Mouse (Mus musculus) heart, embryonic 13.5 days (tissue): ENCODE results near the gene Plcl1. TPM values are rescaled to one million over a fixed set of nuclear protein-coding genes. Genes with fewer than 3 reads are reported as not detected.

Source experiments
- ATAC-seq: fragments of 200-750 bp; cut with Nextera tagmentation; 2 replicates; pipeline ENCODE4 v1.8.0; 2017; ENCODE audit warnings: moderate TSS enrichment; ENCODE audit not compliant: insufficient number of reproducible peaks, low FRiP score, low TSS enrichment; ENCODE audit errors: extremely low read depth
- H3K27ac ChIP-seq: fragments of 300-500 bp; sonication (generic); replicated peaks from 2 replicates; pipeline ENCODE4 v1.5.1; 2015; ENCODE audit warnings: moderate library complexity, mild to moderate bottlenecking, inconsistent platforms
- H3K27me3 ChIP-seq: fragments of 300-500 bp; sonication (generic); replicated peaks from 2 replicates; pipeline ENCODE4 v1.6.1; 2015; ENCODE audit warnings: mild to moderate bottlenecking, inconsistent platforms
- H3K36me3 ChIP-seq: fragments of 300-500 bp; sonication (generic); 2 replicates; pipeline ENCODE4 v1.6.1; 2015; ENCODE audit warnings: mild to moderate bottlenecking, inconsistent platforms
- H3K4me1 ChIP-seq: fragments of 300-500 bp; sonication (generic); 2 replicates; pipeline ENCODE4 v1.6.1; 2015; ENCODE audit warnings: inconsistent platforms
- H3K4me2 ChIP-seq: fragments of 300-500 bp; sonication (generic); 2 replicates; pipeline ENCODE4 v1.6.1; 2015; ENCODE audit warnings: inconsistent platforms, mild to moderate bottlenecking, moderate library complexity
- H3K4me3 ChIP-seq: fragments of 300-500 bp; sonication (generic); 2 replicates; pipeline ENCODE4 v1.5.1; 2015; ENCODE audit warnings: moderate library complexity, mild to moderate bottlenecking, inconsistent platforms
- H3K9ac ChIP-seq: fragments of 300-500 bp; sonication (generic); 2 replicates; pipeline ENCODE4 v1.6.1; 2015; ENCODE audit warnings: inconsistent platforms, mild to moderate bottlenecking, moderate library complexity
- H3K9me3 ChIP-seq: fragments of 300-500 bp; sonication (generic); 2 replicates; pipeline ENCODE4 v1.6.1; 2016; ENCODE audit warnings: inconsistent platforms
- WGBS: fragments of 180-500 bp; shearing (Covaris S2); methylation state at CpG from one replicate; pipeline ENCODE4 v1.1.7; 2015; ENCODE audit warnings: mixed read lengths; 5-methylcytosine and 5-hydroxymethylcytosine counted together
- polyA plus RNA-seq: library from polyadenylated mRNA; unstranded; fragments of >200 nt; fragmentation: Nextera tagmentation; extraction: Ambion mirVana; gene quantifications from 2 replicates; pipeline ENCODE4 v1.2.1, GENCODE M21; 2015

The Plcl1 gene
- polyA plus RNA-seq, 1 experiment from 2014 or later: 0.67 TPM

- Histone ChIP-seq H3K9ac (no peak overlapping the region), H3K4me3 (no peak overlapping the region), H3K4me1 (peaks cover 6% of the 10 kb centered on the region), H3K36me3 (no peaks in the 10 kb centered on the region), H3K27me3 (0 out of 2 replicates have a peak, but pooled peaks cover 2% of the 10 kb centered on the region), H3K9me3 (no peaks in the 10 kb centered on the region), H3K4me2 (no peak overlapping the region), H3K27ac (no peak overlapping the region)
- no peak for ATAC-seq
- 42% methylated on average over 5 of the region's 5 CpGs for WGBS
These were observed 261.1 kb downstream of the Plcl1 start for GRCm38 (mm10) chr1:55666798-55667197.

GRCm38 (mm10) chr1:55668622-55669237, 263.0 kb downstream of the Plcl1 start:
- Histone ChIP-seq H3K4me3 (no peak overlapping the region), H3K27me3 (0 out of 2 replicates have a peak, but pooled peaks cover 2% of the 10 kb centered on the region), H3K27ac (no peak overlapping the region), H3K9ac (no peak overlapping the region), H3K36me3 (no peaks in the 10 kb centered on the region), H3K4me1 (peaks cover 6% of the 10 kb centered on the region), H3K9me3 (no peaks in the 10 kb centered on the region), H3K4me2 (no peak overlapping the region)
- ATAC-seq: no peak
- 66% methylated on average over 4 of the region's 4 CpGs for WGBS

GRCm38 (mm10) chr1:55682676-55683075, 277.0 kb downstream of the Plcl1 start:
- Histone ChIP-seq H3K27ac (no peak overlapping the region), H3K9ac (no peak overlapping the region), H3K4me1 (0 out of 2 replicates have a peak, but pooled peaks cover 4% of the 10 kb centered on the region), H3K4me2 (no peak overlapping the region), H3K36me3 (no peaks in the 10 kb centered on the region), H3K27me3 (no peaks in the 10 kb centered on the region), H3K4me3 (no peak overlapping the region), H3K9me3 (no peaks in the 10 kb centered on the region)
- WGBS: 81% methylated on average over 3 of the region's 3 CpGs
- no peak for ATAC-seq

GRCm38 (mm10) chr1:55686261-55686660, 280.5 kb downstream of the Plcl1 start:
- Histone ChIP-seq H3K27ac (no peak overlapping the region), H3K4me3 (no peak overlapping the region), H3K9ac (no peak overlapping the region), H3K36me3 (no peaks in the 10 kb centered on the region), H3K4me2 (no peak overlapping the region), H3K4me1 (no peaks in the 10 kb centered on the region; the same call in 1 of the 2 replicates), H3K9me3 (no peaks in the 10 kb centered on the region), H3K27me3 (no peaks in the 10 kb centered on the region)
- no peak for ATAC-seq
- WGBS: 75% methylated on average over 5 of the region's 5 CpGs

- no peak overlapping the region for H3K27ac ChIP-seq
- H3K9me3 ChIP-seq: no peaks in the 10 kb centered on the region
- no peak overlapping the region for H3K9ac ChIP-seq
These were observed 288.0 kb downstream of the Plcl1 start for GRCm38 (mm10) chr1:55693636-55694220.

GRCm38 (mm10) chr1:55696206-55696605, 290.5 kb downstream of the Plcl1 start:
- H3K27ac ChIP-seq: no peak overlapping the region
- ATAC-seq: no peak
- WGBS: 85% methylated on average over 5 of the region's 5 CpGs

More at GRCm38 (mm10) chr1:55693636-55694220, 288.0 kb downstream of the Plcl1 start:
- Histone ChIP-seq H3K4me1 (no peaks in the 10 kb centered on the region), H3K4me2 (no peak overlapping the region), H3K36me3 (no peaks in the 10 kb centered on the region), H3K4me3 (no peak overlapping the region), H3K27me3 (no peaks in the 10 kb centered on the region)
- ATAC-seq: no peak
- 66% methylated on average over 10 of the region's 10 CpGs for WGBS

GRCm38 (mm10) chr1:55699393-55699970, 293.8 kb downstream of the Plcl1 start:
- Histone ChIP-seq H3K27ac (no peak overlapping the region), H3K9ac (no peak overlapping the region), H3K9me3 (no peaks in the 10 kb centered on the region), H3K36me3 (no peaks in the 10 kb centered on the region), H3K4me1 (no peaks in the 10 kb centered on the region), H3K27me3 (no peaks in the 10 kb centered on the region), H3K4me3 (no peak overlapping the region), H3K4me2 (no peak overlapping the region)
- WGBS: 73% methylated on average over 3 of the region's 3 CpGs
- no peak for ATAC-seq

More at GRCm38 (mm10) chr1:55696206-55696605, 290.5 kb downstream of the Plcl1 start:
- no peak overlapping the region for H3K4me2 ChIP-seq
- H3K4me3 ChIP-seq: no peak overlapping the region
- H3K4me1 ChIP-seq: no peaks in the 10 kb centered on the region
- H3K27me3 ChIP-seq: no peaks in the 10 kb centered on the region
- no peak overlapping the region for H3K9ac ChIP-seq
- no peaks in the 10 kb centered on the region for H3K9me3 ChIP-seq
- H3K36me3 ChIP-seq: no peaks in the 10 kb centered on the region

GRCm38 (mm10) chr1:55700016-55700415, 294.3 kb downstream of the Plcl1 start:
- Histone ChIP-seq H3K27me3 (no peaks in the 10 kb centered on the region), H3K27ac (no peak overlapping the region), H3K9me3 (no peaks in the 10 kb centered on the region), H3K4me2 (no peak overlapping the region), H3K4me3 (no peak overlapping the region), H3K4me1 (no peaks in the 10 kb centered on the region), H3K36me3 (no peaks in the 10 kb centered on the region), H3K9ac (no peak overlapping the region)
- no peak for ATAC-seq
- 87% methylated on average over 1 of the region's 1 CpGs for WGBS

- Histone ChIP-seq H3K9ac (no peak overlapping the region), H3K4me1 (no peaks in the 10 kb centered on the region), H3K27ac (no peak overlapping the region), H3K36me3 (no peaks in the 10 kb centered on the region), H3K4me3 (no peak overlapping the region), H3K27me3 (no peaks in the 10 kb centered on the region), H3K4me2 (no peak overlapping the region), H3K9me3 (no peaks in the 10 kb centered on the region)
- ATAC-seq: no peak
- WGBS: 64% methylated on average over 6 of the region's 6 CpGs
These were observed 295.0 kb downstream of the Plcl1 start for GRCm38 (mm10) chr1:55700726-55701125.

GRCm38 (mm10) chr1:55701601-55702000, 295.9 kb downstream of the Plcl1 start:
- ATAC-seq: no peak
- H3K4me2 ChIP-seq: no peak overlapping the region
- H3K9me3 ChIP-seq: no peaks in the 10 kb centered on the region
- no peaks in the 10 kb centered on the region for H3K4me1 ChIP-seq
- H3K27ac ChIP-seq: no peak overlapping the region
- no peak overlapping the region for H3K4me3 ChIP-seq
- no peak overlapping the region for H3K9ac ChIP-seq
- 78% methylated on average over 6 of the region's 6 CpGs for WGBS
- no peaks in the 10 kb centered on the region for H3K36me3 ChIP-seq
- H3K27me3 ChIP-seq: no peaks in the 10 kb centered on the region

GRCm38 (mm10) chr1:55702106-55702505, 296.4 kb downstream of the Plcl1 start:
- no peak overlapping the region for H3K4me3 ChIP-seq
- H3K4me2 ChIP-seq: no peak overlapping the region
- no peak overlapping the region for H3K9ac ChIP-seq
- no peak for ATAC-seq
- no peaks in the 10 kb centered on the region for H3K4me1 ChIP-seq
- no peaks in the 10 kb centered on the region for H3K27me3 ChIP-seq
- no peaks in the 10 kb centered on the region for H3K9me3 ChIP-seq
- H3K27ac ChIP-seq: no peak overlapping the region
- no peaks in the 10 kb centered on the region for H3K36me3 ChIP-seq
- 45% methylated on average over 3 of the region's 3 CpGs for WGBS

- Histone ChIP-seq H3K27me3 (no peaks in the 10 kb centered on the region), H3K9me3 (no peaks in the 10 kb centered on the region), H3K4me2 (no peak overlapping the region), H3K4me3 (no peak overlapping the region), H3K27ac (no peak overlapping the region), H3K9ac (no peak overlapping the region), H3K36me3 (no peaks in the 10 kb centered on the region), H3K4me1 (no peaks in the 10 kb centered on the region)
- WGBS: 74% methylated on average over 2 of the region's 2 CpGs
- no peak for ATAC-seq
These were observed 299.0 kb downstream of the Plcl1 start for GRCm38 (mm10) chr1:55704707-55705106.
